Mouse (Mus musculus): ENCODE measurements at regions not wholly inside any gene's neighbourhood (a gene's known extent, or its start where the extent isn't known, plus 50 kb on each side); places are given as distances from the start of the nearest gene placed in this dataset.

GRCm38 (mm10) chr13:101625922-101626321 lies 142.1 kb downstream of the Pik3r1 start:
- DNase-seq (ENCODE audit: low spot score): no peak
- no peaks in the 10 kb centered on the region for H3K9me3 ChIP-seq
- no peaks in the 10 kb centered on the region for H3K27me3 ChIP-seq (ENCODE audit: insufficient read depth, poor library complexity, severe bottlenecking)
- H3K4me3 ChIP-seq: no peak overlapping the region
- no peaks in the 10 kb centered on the region for H3K36me3 ChIP-seq
- WGBS: 91% methylated on average over 5 of the region's 5 CpGs
- H3K27ac ChIP-seq: no peak overlapping the region
- H3K4me1 ChIP-seq (replicated peaks): peaks cover 10% of the 10 kb centered on the region

DNA sequence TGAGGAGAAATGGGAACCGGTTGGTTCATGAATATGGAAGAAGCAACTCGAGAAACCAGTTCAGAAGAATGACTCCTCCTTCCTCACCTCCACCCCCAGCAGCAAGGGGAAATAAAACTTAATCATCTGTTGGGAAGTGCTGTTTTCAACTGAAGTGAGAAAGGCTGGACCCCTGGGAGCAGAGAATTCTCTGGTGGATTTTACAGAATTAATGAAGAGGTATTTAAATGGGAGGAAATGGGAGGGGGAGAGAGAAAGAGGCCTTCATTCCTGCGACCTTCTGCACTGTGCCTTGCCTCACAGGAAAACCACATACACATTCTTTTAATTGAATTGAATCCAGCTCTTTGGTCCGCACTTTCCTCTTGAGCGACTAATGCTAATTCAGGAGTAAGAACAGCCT lies 143.8 kb downstream of the Pik3r1 start:
- DNase-seq (ENCODE audit: low spot score): no peak
- WGBS: 35% methylated on average over 5 of the region's 5 CpGs
- peaks cover 10% of the 10 kb centered on the region for H3K4me1 ChIP-seq (replicated peaks)
- H3K9me3 ChIP-seq: no peaks in the 10 kb centered on the region
- H3K27ac ChIP-seq: no peak overlapping the region
- H3K4me3 ChIP-seq: no peak overlapping the region
- no peaks in the 10 kb centered on the region for H3K27me3 ChIP-seq (ENCODE audit: insufficient read depth, poor library complexity, severe bottlenecking)
- H3K36me3 ChIP-seq: no peaks in the 10 kb centered on the region

- H3K36me3 ChIP-seq: no peaks in the 10 kb centered on the region
- H3K4me1 ChIP-seq (replicated peaks): peaks cover 10% of the 10 kb centered on the region
- DNase-seq (ENCODE audit: low spot score): no peak
- no peak overlapping the region for H3K4me3 ChIP-seq
- no peaks in the 10 kb centered on the region for H3K9me3 ChIP-seq
- no peaks in the 10 kb centered on the region for H3K27me3 ChIP-seq (ENCODE audit: insufficient read depth, poor library complexity, severe bottlenecking)
- WGBS: 92% methylated on average over 2 of the region's 2 CpGs
- no peak overlapping the region for H3K27ac ChIP-seq
These were observed 145.4 kb downstream of the Pik3r1 start for GRCm38 (mm10) chr13:101622649-101623048.

DNA sequence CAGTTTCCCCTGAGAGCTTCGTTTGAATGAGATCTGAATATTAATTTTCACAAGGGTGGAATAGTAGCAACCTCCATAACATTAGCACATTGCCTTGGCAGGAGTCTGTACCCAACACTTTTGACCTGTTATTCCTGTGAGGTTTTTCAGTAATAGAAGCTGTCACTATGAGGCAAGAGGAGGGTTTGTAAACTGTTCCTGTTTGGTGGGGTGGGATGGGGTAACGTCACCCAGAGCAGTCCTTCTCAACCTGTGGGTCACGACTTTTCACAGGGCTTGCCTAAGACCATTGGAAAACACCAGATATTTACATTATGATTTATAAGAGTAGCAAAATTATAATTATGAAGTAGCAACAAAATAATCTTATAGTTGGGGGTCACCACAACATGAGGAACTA lies 147.4 kb downstream of the Pik3r1 start:
- WGBS: 83% methylated on average over 3 of the region's 3 CpGs
- no peaks in the 10 kb centered on the region for H3K9me3 ChIP-seq
- DNase-seq (ENCODE audit: low spot score): no peak
- H3K4me3 ChIP-seq: no peak overlapping the region
- peaks cover 10% of the 10 kb centered on the region for H3K4me1 ChIP-seq (replicated peaks)
- no peak overlapping the region for H3K27ac ChIP-seq
- H3K36me3 ChIP-seq: no peaks in the 10 kb centered on the region
- H3K27me3 ChIP-seq (ENCODE audit: insufficient read depth, poor library complexity, severe bottlenecking): no peaks in the 10 kb centered on the region

GRCm38 (mm10) chr13:101619154-101619553 lies 148.9 kb downstream of the Pik3r1 start:
- peaks cover 1% of the 10 kb centered on the region for H3K4me1 ChIP-seq (replicated peaks)
- WGBS: 84% methylated on average over 1 of the region's 1 CpGs
- no peaks in the 10 kb centered on the region for H3K9me3 ChIP-seq
- H3K36me3 ChIP-seq: no peaks in the 10 kb centered on the region
- no peaks in the 10 kb centered on the region for H3K27me3 ChIP-seq (ENCODE audit: insufficient read depth, poor library complexity, severe bottlenecking)
- no peak overlapping the region for H3K4me3 ChIP-seq
- DNase-seq (ENCODE audit: low spot score): no peak
- no peak overlapping the region for H3K27ac ChIP-seq

DNA sequence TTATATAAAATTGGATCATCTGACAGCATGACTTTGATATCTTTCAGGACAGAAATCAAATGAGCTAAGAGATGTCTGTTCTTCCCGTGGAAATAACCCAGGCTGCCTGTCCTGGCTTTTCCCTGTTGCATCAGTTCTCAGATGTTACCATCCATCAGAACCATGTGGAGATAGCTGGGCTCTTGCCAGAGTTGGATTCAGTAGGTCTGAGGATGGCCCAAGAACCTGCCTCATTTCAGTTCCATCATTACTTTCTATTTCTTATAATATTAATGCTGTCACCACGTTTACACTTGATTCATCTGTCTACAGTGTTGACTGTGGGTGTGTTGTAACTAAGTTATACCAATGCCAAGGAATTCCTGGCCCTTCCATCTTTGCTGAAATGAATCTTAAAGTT lies 155.2 kb downstream of the Pik3r1 start:
- Histone ChIP-seq H3K36me3 (no peaks in the 10 kb centered on the region), H3K27me3 (ENCODE audit: insufficient read depth, poor library complexity, severe bottlenecking) (no peaks in the 10 kb centered on the region), H3K4me3 (no peak overlapping the region), H3K9me3 (no peaks in the 10 kb centered on the region), H3K4me1 (replicated peaks) (no peaks in the 10 kb centered on the region), H3K27ac (no peak overlapping the region)
- no peak for DNase-seq (ENCODE audit: low spot score)
- 74% methylated on average over 2 of the region's 2 CpGs for WGBS

- no peaks in the 10 kb centered on the region for H3K36me3 ChIP-seq
- DNase-seq (ENCODE audit: low spot score): no peak
- no peaks in the 10 kb centered on the region for H3K4me1 ChIP-seq (replicated peaks)
- H3K27ac ChIP-seq: no peak overlapping the region
- H3K4me3 ChIP-seq: no peak overlapping the region
- no peaks in the 10 kb centered on the region for H3K9me3 ChIP-seq
- WGBS: 87% methylated on average over 6 of the region's 6 CpGs
- H3K27me3 ChIP-seq (ENCODE audit: insufficient read depth, poor library complexity, severe bottlenecking): no peaks in the 10 kb centered on the region
These were observed 156.3 kb downstream of the Pik3r1 start for GRCm38 (mm10) chr13:101611725-101612124.

DNA sequence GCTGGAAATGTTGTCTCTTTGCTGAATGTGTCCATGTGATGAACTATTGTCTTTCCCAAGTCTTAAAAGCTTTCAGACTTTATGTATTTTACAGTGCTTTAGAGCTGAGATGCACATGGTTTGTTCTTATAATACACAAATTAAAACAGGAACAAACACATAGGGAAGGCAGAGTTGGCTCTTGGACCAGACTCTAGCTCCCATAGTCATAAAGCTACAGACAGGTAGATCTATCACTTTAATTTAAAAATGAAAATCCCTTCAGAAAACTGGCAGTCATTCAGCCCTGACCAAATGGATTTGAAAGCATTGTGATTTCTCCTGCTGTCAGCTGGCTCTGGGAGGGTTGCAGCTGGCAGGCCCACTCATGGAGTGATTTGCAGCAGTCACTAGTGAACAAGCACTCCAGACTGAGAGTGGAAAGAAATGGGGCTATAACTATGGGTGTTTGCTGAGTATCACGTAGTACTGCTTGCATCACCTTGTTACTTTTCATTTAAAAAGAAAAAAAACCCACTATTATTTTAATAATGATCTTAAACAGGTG lies 161.8 kb downstream of the Pik3r1 start:
- DNase-seq (ENCODE audit: low spot score): no peak
- H3K4me3 ChIP-seq: no peak overlapping the region
- H3K9me3 ChIP-seq: no peaks in the 10 kb centered on the region
- no peaks in the 10 kb centered on the region for H3K36me3 ChIP-seq
- H3K4me1 ChIP-seq (replicated peaks): no peaks in the 10 kb centered on the region
- no peaks in the 10 kb centered on the region for H3K27me3 ChIP-seq (ENCODE audit: insufficient read depth, poor library complexity, severe bottlenecking)
- WGBS: 87% methylated on average over 1 of the region's 1 CpGs
- no peak overlapping the region for H3K27ac ChIP-seq

GRCm38 (mm10) chr13:101605685-101606084 lies 162.3 kb downstream of the Pik3r1 start:
- WGBS: 89% methylated on average over 4 of the region's 4 CpGs
- Histone ChIP-seq H3K4me3 (no peak overlapping the region), H3K27ac (no peak overlapping the region), H3K36me3 (no peaks in the 10 kb centered on the region), H3K27me3 (ENCODE audit: insufficient read depth, poor library complexity, severe bottlenecking) (no peaks in the 10 kb centered on the region), H3K4me1 (replicated peaks) (no peaks in the 10 kb centered on the region), H3K9me3 (no peaks in the 10 kb centered on the region)
- no peak for DNase-seq (ENCODE audit: low spot score)

GRCm38 (mm10) chr13:101605051-101605450 lies 163.0 kb downstream of the Pik3r1 start:
- WGBS: 78% methylated on average over 4 of the region's 4 CpGs
- no peaks in the 10 kb centered on the region for H3K4me1 ChIP-seq (replicated peaks)
- no peak overlapping the region for H3K4me3 ChIP-seq
- H3K27me3 ChIP-seq (ENCODE audit: insufficient read depth, poor library complexity, severe bottlenecking): no peaks in the 10 kb centered on the region
- no peak for DNase-seq (ENCODE audit: low spot score)
- no peaks in the 10 kb centered on the region for H3K9me3 ChIP-seq
- H3K36me3 ChIP-seq: no peaks in the 10 kb centered on the region
- no peak overlapping the region for H3K27ac ChIP-seq

DNA sequence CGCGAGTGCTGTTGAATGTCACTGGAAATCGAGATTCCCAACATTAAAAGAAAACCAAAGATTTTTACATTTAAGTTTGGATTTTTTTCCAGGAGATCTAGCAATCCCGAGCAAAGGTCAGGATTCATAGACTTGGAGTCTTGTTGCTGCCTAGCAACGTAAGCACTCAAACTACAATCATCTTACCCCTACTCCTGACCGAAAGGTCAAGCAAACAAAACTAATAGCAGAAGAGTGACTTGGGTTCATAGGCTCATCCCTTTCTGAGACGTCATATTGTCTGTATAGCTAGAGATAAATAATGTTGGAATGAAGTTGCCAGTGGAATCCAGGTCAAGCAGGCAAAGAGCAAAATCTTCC lies 169.9 kb downstream of the Pik3r1 start:
- Histone ChIP-seq H3K27me3 (ENCODE audit: insufficient read depth, poor library complexity, severe bottlenecking) (no peaks in the 10 kb centered on the region), H3K36me3 (no peaks in the 10 kb centered on the region), H3K4me3 (no peak overlapping the region), H3K4me1 (replicated peaks) (no peaks in the 10 kb centered on the region), H3K27ac (no peak overlapping the region), H3K9me3 (no peaks in the 10 kb centered on the region)
- 83% methylated on average over 7 of the region's 7 CpGs for WGBS
- no peak for DNase-seq (ENCODE audit: low spot score)

GRCm38 (mm10) chr13:101597243-101598125 lies 170.5 kb downstream of the Pik3r1 start:
- WGBS: 87% methylated on average over 14 of the region's 14 CpGs

GRCm38 (mm10) chr13:101594511-101595175 lies 173.4 kb downstream of the Pik3r1 start:
- H3K27me3 ChIP-seq (ENCODE audit: insufficient read depth, poor library complexity, severe bottlenecking): no peaks in the 10 kb centered on the region
- no peak overlapping the region for H3K27ac ChIP-seq
- H3K4me3 ChIP-seq: no peak overlapping the region
- WGBS: 90% methylated on average over 11 of the region's 11 CpGs
- H3K4me1 ChIP-seq (replicated peaks): no peaks in the 10 kb centered on the region
- no peaks in the 10 kb centered on the region for H3K9me3 ChIP-seq
- no peak for DNase-seq (ENCODE audit: low spot score)
- no peaks in the 10 kb centered on the region for H3K36me3 ChIP-seq

More at GRCm38 (mm10) chr13:101597243-101598125, 170.5 kb downstream of the Pik3r1 start:
- H3K36me3 ChIP-seq: no peaks in the 10 kb centered on the region
- H3K27ac ChIP-seq: no peak overlapping the region
- H3K4me1 ChIP-seq (replicated peaks): no peaks in the 10 kb centered on the region
- no peak overlapping the region for H3K4me3 ChIP-seq
- no peaks in the 10 kb centered on the region for H3K9me3 ChIP-seq
- no peaks in the 10 kb centered on the region for H3K27me3 ChIP-seq (ENCODE audit: insufficient read depth, poor library complexity, severe bottlenecking)
- no peak for DNase-seq (ENCODE audit: low spot score)

Measured in hindbrain, embryonic 10.5 days (tissue).